Mouse (Mus musculus) embryo, embryonic 9.5 days (tissue): Measurements from ENCODE around the gene Edc3.

Experiments used
- DNase-seq: peaks from one replicate; pipeline ENCODE4 v3.0.0-alpha.2; 2017; ENCODE audit errors: extremely low spot score

Edc3 gene

GRCm38 (mm10) chr9:57761563-57762551 lies 53.5 kb downstream of the Edc3 start:
- DNase-seq: no peak

GRCm38 (mm10) chr9:57762563-57762991 lies 54.2 kb downstream of the Edc3 start:
- no peak for DNase-seq

GRCm38 (mm10) chr9:57764147-57764973 lies 56.0 kb downstream of the Edc3 start:
- DNase-seq: no peak

- peak; percentile 98 for DNase-seq
Observed at GRCm38 (mm10) chr9:57764974-57765363, 56.6 kb downstream of the Edc3 start.

GRCm38 (mm10) chr9:57765364-57766351 lies 57.3 kb downstream of the Edc3 start, which contains the start of gene Clk3:
Gene Clk3 (minus strand): TSS chr9:57765860.
- peak; percentile 71 for DNase-seq

- DNase-seq: no peak
Observed at GRCm38 (mm10) chr9:57766431-57766830, 58.1 kb downstream of the Edc3 start.

- no peak for DNase-seq
Observed at GRCm38 (mm10) chr9:57767231-57767630, 58.9 kb downstream of the Edc3 start.

GRCm38 (mm10) chr9:57769539-57770069 lies 61.3 kb downstream of the Edc3 start:
- DNase-seq: no peak

GRCm38 (mm10) chr9:57770214-57770613 lies 61.9 kb downstream of the Edc3 start:
- DNase-seq: no peak

- DNase-seq: no peak
Observed at GRCm38 (mm10) chr9:57770836-57771235, 62.5 kb downstream of the Edc3 start.

- DNase-seq: peak; percentile 41
Observed at GRCm38 (mm10) chr9:57773754-57774153, 65.4 kb downstream of the Edc3 start.

- DNase-seq: no peak
Observed at GRCm38 (mm10) chr9:57774168-57774567, 65.8 kb downstream of the Edc3 start.

- no peak for DNase-seq
Observed at GRCm38 (mm10) chr9:57775026-57775425, 66.7 kb downstream of the Edc3 start.

- no peak for DNase-seq
Observed at GRCm38 (mm10) chr9:57775736-57776135, 67.4 kb downstream of the Edc3 start.

GRCm38 (mm10) chr9:57782656-57783055 lies 74.3 kb downstream of the Edc3 start:
- no peak for DNase-seq

- no peak for DNase-seq
Observed at GRCm38 (mm10) chr9:57789733-57790132, 81.4 kb downstream of the Edc3 start.

GRCm38 (mm10) chr9:57797456-57797855 lies 89.1 kb downstream of the Edc3 start:
- no peak for DNase-seq

- DNase-seq: peak; percentile 85
Observed at GRCm38 (mm10) chr9:57798725-57799253, 90.4 kb downstream of the Edc3 start.

- DNase-seq: no peak
Observed at GRCm38 (mm10) chr9:57800325-57800975, 92.1 kb downstream of the Edc3 start.
